Mouse (Mus musculus): ENCODE data around the gene Tbca. TPM values are rescaled to one million over a fixed set of nuclear protein-coding genes. Genes with fewer than 3 reads are reported as not detected.

The Tbca gene
- 100 to 1,000 TPM; 233 to 240 TPM for total RNA-seq (2021)
- long read RNA-seq, experiment 1, transcript Tbca-201 (4 exons, 559 nt), result major isoform, 146 of 151 reads
- long read RNA-seq, experiment 1, partial matches to known transcripts, result 2 of 151 reads
- long read RNA-seq, experiment 1, other reads (novel, unspliced or antisense), result 2 of 151 reads
- long read RNA-seq, experiment 2, transcript Tbca-201 (4 exons, 559 nt), result major isoform, 100 of 114 reads
- long read RNA-seq, experiment 2, partial matches to known transcripts, result 13 of 114 reads
- long read RNA-seq, experiment 2, other reads (novel, unspliced or antisense), result 0 of 114 reads

DNA sequence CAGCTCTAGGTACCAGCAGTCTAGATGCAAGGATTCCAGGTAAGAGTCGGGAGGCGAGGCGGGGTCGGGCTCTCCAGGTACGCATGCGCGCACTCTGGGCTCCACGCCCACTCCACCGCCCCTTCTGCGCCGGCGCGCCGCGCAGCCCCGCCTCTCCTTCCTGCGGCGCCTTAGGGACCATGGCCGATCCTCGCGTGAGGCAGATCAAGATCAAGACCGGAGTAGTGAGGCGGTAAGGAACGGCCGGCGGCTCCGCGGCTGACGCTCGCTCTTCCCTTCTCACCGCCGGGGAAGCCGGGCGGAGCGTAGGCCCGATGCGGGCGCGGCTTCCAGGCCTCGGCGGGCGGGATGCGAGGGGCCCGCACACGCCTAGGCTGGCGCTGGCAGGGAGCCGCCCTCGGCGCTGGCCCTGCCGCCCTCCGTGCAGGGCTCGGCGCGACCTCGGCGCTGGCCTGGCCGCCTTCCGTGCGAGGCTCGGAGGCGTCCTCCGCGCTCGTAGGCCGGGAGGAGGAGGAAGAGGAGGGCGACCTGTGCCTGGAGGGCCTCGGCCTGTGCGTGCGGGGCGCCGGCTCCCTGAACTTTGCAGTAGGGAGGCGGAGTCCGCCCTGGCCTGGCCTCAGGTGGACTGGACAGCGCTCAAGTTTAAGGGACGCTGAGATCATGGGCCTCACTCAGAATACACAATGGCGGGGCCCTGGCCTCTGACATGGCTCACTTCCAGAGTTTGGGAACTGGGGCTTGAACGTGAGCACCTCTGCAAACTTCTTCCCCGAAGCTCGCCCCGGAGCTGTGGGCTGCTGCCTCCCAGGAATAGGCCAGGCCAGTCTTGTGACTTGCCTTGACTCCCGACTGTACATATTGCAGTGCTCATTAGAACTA lies at the start of gene Tbca:
Gene Tbca (plus strand): TSS at position 140 of the 879 bp plus-strand sequence.
- DNase-seq (ENCODE audit: low spot score in 2 of 2), result peak; percentile 81 to 85

DNA sequence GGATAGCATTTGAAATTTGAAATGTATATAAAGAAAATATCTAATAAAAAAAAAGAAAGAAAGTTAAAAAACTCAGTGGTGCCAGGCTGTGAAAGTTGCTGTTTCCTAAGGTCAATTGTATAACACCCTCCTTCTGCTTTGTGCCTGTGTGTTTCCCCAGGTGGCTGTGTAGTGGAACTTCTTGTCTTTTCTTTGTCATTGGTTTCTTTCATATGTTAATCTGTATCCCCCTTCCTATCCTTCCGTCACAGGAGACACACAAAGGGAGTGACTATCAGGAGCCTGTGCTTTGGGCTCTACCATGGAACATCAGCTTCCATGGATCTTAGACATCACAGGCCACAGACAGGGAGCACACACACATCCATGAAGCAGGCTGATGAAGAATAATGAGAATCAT lies 43.5 kb upstream of the Tbca start:
- DNase-seq (ENCODE audit: low spot score in 2 of 2), result no peak

DNA sequence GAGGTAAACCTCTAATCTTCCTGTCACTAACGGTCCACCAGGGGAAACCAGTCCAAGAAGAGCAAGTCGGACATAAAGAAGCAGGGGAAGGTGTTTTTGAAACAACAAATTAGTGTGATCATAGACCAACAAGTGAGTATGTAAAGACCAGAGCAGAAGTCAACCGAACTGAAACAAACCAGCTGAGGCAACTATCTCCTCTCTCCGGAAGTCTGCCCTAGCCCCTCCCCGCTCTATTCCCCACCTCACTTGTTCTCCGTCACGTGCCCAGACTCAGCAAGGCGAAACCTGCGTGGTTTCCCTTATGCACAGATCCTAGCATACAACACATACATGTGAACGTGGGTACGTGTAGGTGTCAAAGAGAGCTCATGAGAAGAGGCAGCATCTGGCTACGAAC lies 22.9 kb upstream of the Tbca start:
- DNase-seq (ENCODE audit: low spot score in 2 of 2), result no peak

DNA sequence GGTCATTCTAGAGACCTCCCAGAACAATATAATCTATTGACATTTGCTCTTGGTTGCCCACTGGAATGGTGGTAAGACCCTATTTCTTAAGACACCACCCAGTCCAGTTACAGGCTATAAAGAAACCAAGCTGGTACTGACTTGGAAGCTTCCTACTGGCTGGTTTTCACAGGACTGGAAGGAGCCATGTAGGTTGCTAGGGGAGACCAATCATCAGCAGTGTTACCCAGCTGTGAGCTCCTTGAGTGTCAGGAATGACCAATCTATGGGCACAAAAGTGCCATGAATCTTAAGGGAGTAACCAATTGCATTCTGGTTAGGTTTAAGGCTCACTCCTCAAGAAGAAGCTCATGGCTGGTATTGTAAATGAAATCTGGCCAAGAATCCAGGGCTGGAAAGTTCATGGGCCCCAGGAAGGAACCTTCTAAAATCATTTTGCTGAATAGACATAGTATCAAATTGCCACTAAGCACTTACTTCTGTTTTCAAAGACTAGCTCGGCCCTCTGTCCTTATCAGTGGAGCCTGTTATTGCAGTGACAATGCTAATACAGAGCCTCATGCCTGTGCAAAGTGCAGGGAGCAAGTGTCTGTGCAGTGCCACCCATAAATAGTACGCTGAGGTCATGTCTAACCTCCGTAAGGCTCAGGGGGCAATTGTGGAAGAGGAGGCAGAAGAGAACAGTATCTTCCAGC lies 20.1 kb upstream of the Tbca start:
- no peak for DNase-seq (ENCODE audit: low spot score in 2 of 2)

DNA sequence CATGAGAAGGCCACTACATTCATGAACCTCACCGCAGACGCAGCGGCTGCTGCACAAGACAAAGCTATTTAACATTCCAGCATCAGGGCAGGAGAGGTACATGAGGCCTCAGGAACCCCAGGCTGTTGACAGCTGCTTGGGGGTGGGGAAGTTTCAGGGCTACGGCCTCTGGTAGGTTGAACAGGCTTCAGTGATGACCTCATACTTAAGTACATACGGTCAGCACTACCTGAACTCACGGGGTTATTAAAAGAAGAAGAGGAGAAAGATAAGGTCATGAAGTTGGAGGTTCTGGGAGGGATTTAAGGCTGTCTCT lies 19.6 kb upstream of the Tbca start:
- no peak for DNase-seq (ENCODE audit: low spot score in 2 of 2)

DNA sequence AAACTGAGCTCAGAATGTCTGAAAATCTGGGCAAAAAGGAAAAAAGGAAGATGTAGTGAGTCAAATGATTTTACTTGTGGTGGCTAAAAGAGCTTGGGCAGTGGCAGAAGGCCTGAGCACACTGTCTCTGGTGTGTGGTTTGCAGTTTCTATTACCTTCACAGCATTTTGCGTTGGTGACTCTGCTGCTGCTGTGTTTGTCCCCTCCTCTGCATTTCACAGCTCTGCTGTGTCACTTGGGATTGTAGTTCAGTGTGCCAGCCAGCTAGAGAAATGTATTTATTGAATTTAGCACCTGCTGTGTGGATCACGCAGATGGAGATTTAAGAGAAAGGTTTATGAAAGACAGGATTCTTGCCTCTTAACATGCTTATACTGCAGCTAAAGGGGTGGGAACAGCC lies 1.8 kb upstream of the Tbca start:
- DNase-seq (ENCODE audit: low spot score in 2 of 2), result no peak

DNA sequence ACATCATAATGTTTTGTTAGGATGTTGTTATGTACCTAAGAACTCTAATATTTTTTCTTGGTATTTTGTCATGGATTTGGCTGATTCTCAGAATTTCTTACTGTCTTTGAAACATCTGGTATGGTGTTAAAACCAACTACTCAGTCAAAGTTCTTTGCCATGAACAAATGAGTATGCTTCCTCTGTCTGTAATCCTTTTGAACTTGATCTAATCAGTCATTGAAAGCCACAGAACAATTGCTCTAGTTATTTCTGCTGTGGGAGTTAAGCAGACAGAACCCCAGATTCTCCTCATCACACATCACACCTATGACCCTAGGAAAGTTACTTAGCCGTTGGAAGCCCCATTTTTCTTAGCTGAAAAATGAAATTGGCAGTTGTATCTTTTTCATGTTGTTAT lies 6.0 kb downstream of the Tbca start:
- no peak for DNase-seq (ENCODE audit: low spot score in 2 of 2)

DNA sequence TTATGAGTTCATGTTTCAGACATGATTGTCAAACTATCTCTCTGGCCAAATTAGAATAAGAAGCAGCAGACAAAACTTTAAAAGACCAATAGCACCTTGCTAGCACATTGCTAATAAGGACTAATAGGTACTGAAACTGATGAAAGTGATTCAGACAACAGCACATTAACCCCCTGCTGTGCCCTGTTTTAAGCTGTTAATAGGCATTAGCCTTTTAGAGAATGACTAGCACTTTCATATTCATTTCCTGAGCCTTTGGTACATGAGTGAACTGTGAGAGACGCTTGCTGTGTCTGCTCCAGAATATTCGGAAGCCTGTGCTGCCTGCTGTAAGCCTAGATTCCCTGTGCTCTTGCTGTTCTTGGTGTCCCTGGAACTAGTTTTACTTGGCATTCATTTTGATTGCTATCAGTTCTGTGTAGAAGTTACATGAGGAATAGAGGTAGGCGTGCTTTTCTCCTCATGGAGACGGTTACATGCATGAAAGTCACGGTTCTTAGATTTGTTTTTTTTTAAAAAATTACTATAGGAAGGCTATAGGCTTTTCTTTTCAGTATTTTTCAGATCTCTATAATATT lies 14.9 kb downstream of the Tbca start:
- DNase-seq (ENCODE audit: low spot score in 2 of 2), result no peak

DNA sequence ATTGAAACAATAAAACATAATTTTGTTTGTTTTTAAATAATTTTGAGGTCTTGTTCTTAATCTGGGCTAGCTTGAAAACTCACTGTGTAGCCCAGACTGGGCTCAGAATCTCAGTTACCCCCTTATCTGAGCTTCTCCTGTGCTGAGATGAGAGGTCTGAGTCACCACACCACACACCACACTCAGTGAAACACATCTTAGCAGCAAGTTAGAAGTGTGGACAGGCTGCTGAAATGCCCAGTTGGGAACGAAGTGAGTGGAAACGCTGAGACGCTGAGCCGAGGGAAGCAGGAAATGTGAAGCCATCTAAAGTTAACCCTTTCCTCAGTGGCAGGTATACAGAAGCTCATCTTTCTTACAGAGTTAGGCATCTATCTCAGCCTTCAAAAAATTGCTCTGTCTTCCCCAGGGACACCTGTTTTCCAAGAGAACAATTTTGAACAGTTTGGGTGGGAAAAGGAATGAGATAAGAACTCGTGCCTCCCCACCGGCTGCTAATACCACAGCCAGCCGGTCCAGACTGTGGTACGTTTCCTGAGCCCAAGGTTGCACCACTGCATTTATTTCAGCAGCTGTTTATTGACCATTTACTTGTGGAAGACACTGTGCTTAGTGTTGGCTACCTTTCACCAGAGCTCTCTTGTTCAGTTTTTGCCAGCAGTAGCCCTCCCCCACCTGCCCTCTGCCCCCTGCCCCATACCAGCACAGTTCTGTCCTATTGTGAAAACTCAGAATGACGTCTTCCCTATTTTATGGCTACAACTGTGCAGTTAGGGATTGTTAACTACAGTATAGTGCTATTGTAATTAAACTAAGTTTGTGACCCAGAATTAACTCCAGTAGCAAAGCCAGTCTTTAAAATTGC lies 17.8 kb downstream of the Tbca start:
- DNase-seq (ENCODE audit: low spot score in 2 of 2), result no peak

DNA sequence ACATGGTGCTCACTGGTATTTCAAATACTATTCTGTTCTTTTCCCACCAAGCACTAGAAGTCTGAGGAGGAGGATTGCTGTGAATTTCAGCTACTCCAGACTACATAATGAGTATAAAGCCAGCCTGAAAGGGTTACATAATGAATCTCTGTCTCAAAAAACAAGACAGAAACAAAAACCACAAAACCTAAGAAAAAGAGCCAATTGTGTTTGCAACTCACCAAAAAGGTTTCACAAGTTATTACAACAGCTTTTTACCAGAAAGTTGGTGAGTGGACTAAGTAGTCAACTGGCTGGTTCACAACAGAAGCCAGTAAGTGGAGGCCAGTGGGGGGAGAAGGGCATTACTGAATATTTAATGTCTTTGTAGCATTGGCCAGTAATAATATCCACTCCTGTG lies 19.9 kb downstream of the Tbca start:
- DNase-seq (ENCODE audit: low spot score in 2 of 2), result no peak

DNA sequence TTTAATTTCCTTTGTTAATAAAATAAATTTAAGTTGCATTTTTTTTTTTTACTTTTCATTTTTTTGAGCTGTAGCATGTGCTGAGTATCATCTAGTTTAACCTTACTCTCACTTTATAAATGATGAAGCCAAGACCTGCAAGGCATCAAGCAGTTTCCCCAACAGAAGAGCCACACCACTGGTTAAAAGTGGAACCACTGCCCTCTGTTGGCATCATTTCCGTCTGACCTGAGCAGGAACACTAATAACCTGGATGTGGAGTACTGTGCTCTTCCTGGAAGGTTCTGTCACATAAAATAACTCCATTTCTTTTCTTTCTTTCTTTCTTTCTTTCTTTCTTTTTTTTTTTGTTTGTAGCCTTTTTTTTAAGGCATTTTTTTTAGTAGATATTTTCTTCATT lies 21.0 kb downstream of the Tbca start:
- DNase-seq (ENCODE audit: low spot score in 2 of 2), result no peak

DNA sequence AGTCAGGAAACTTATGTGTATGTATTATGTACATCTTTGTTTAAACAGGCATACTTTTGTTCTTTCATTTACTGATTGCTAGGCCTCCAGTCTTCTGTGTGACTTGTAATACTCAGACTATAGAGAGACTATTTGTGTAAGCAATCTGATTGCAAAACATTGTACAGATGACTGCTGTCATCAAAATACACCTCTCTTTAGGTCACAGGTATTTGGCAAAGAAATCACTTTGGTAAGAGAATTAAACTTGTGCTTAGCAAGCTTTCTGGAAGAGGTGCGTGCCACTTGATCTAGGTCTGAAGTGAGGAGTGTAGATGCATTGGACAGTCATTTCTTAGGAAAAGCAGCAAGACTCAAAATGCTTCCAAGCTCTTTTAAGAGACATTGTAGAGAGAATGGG lies 22.7 kb downstream of the Tbca start:
- DNase-seq (ENCODE audit: low spot score in 2 of 2), result no peak

DNA sequence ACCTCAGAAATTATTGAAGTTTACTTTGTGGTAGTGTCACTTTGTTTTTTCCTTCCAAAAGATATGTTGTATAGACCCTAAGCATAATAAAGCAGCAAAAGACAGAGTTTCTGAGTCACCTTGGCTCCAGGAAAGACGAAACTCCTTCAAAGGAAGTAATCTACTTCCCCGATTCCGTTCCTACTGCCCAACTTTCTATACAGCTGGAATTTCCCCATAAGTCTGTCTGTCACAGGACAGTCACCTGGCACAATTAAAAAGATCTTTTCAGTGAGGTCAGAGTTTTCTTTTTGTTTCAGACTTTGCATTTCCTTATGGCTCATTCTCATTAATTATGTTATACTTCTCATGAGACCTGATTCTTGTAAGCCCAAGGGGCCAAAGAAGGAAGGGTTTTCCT lies 25.1 kb downstream of the Tbca start:
- DNase-seq (ENCODE audit: low spot score in 2 of 2), result no peak

DNA sequence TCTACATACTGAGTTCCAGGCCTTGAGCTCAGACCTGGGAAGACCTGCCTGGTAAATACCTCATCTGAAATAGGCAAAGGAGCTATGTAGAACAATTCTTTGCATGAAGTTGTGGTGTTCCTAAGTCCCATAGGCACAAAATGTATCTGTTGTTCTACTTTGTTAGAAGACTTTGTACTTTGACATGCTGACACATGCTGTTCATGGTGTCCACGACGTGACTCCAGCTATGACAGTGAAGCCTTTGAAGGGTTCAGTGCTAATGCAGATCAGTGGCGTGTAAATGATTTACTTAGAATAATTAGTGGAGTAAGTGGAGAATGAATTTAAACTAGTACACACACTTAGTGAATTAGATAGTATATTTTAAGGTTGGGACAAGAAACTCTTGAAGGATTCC lies 31.8 kb downstream of the Tbca start:
- DNase-seq (ENCODE audit: low spot score in 2 of 2), result no peak

DNA sequence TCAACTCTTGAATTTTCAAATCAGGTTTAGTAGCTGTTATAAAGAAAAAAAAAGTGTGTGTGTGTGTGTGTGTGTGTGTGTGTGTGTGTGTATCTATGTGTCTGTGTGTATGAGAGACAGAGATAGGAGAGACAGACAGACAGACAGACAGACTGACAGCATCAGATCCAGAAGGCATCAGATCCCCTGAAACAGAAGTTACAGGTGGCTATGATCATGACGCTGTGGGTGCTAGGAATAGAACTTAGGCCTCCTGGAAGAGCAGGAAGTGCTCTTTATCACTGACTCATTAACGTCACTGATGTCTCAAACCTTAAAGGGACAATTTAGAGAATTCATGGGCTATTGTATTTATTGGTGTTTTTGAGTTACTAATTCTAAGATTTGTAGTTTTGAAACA lies 32.2 kb downstream of the Tbca start:
- DNase-seq (ENCODE audit: low spot score in 2 of 2), result no peak

DNA sequence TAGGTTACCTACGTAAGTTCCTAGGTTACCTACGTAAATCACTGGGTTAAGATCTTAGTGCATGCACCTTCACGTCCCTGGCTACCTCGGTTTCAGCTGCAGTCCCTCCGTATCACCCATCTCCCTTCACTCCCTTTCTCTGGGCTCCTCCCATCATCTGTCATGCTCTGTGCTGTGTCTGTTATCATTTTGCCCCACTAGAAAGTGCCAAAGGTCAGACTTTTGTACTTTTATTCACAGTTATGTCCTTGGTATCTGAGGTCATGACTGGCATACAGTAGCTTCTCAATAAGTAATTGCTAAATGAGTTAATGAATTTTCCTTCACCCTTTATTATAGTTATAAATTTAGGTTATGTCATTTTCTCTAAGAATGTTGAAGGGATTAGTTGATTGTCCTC lies 37.7 kb downstream of the Tbca start:
- no peak for DNase-seq (ENCODE audit: low spot score in 2 of 2)

DNA sequence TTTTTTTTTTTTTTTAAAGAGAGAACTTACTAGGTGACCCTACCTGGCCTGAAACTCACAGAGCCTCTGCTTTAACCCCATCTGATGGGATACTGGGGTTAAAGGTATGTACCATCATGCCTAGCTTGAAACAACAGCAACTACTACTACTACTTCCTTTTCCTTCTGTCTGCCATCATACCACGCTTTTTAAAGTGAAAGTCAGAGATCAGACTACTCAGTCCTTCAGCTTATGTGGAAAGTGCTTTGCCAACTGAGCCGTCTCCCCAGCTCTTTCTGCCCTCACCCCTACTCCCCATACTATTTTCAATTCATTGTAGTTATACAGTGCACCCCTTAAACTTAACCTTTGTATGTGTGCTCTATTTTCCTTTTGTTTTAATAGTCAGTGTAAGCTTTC lies 38.3 kb downstream of the Tbca start:
- DNase-seq (ENCODE audit: low spot score in 2 of 2), result no peak

DNA sequence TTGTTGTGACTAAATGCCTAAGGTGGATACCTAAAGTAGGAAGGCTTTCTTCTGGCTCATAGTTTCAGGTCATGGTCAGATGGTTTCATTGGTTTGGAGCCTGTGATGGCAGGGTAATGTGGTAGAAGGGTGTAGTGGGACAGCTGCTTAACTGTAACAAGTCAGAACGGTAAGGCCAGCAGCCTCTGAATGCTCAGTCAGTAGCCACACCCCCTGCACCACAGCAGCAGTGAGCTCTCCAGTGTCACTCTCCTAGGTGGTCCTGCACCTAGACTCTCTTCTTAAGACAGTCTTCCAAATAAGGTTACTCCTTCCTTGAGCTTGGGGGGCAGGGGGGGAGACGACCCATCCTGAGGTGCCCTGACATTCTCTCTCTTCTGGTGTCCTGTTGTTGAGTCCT lies 39.1 kb downstream of the Tbca start:
- DNase-seq (ENCODE audit: low spot score in 2 of 2), result no peak

DNA sequence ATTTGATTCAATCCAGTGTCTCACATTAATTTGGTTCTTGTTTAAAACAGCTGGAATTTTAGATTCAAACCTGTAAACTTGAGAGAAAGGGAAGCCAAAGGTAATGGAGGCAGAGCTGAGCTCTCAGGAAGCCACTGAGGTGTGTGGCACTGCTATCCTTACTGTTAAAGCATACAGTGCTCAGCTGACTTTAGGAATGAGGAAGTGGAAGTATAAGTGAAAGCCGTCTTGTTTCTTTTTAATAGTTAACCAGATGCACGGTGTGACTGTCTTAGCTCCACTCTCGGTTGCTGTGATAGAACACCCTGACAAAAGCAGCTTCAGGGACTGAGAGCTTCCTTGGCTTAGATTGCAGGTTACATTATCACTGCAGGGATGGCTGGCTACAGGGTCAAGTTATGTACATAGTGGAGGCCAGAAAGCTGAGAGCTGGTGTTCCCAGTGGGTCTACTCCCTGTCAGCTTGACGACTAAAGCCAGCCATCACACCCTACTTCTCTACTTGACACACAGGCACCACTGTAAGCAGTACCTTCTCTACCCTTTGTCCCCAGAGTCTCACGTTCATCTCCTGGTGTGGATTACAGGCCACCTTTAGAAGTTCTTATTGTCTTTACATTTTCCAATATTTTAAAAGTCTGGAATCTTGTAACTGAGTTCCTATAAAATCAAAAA lies 49.5 kb downstream of the Tbca start:
- no peak for DNase-seq (ENCODE audit: low spot score in 2 of 2)

DNA sequence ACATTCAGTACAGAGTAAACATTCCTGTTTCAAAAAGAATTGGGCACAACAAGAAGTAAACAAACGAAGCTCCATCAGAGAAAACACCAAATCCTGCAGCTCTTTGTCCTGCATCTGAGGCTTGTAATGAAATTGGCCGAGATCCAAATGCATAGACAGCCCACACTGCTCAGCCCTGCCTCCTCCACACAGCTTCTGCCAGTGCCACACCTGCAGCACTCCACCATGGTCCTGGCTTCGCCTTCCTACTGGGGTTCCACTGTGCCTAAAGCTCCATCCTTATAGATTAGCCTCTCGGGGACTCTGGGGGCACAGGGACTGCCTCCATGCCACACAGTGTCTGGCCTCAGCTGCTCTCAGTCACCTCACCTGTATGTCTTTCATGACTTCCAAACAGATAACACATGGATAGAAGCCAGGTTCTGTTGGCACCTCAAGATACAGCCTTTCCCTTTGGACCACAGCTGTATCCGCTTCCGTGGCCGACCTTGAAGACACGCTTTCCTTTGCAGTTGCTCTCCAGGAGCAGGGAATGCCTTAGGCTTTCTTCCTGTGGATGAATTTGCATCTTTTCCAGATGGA lies 50.1 kb downstream of the Tbca start:
- no peak for DNase-seq (ENCODE audit: low spot score in 2 of 2)
